Mouse (Mus musculus): ENCODE data around the gene 4930539E08Rik.

DNA sequence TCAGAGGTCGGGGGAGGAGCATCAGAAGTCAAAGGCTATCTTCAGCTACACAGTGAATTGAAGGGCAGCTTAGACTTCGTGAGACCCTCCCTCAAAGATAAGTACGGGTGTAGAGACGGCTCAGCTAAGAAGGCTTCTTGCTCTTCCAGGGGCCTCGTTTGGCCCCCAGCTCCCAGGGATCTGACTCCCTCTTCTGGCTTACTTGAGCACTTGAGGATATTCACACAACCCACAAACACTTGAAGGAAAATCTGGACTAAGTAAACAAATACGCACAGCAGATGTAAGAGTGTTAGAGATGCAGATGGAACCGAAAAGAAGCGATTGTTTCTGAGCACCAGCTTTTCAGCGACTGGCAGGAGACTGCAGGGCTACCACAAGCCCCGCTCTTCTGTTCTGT, 45.5 kb upstream of the 4930539E08Rik start:
- TF ChIP-seq CTCF (IDR thresholded peaks at IDR 0.05; ENCODE audit: low read depth, low read length) (no peak), POLR2A (IDR thresholded peaks at IDR 0.05; ENCODE audit: borderline replicate concordance, low read depth, low read length) (no peak)

All from bone marrow macrophage, adult 2 months (primary cell).